Mouse (Mus musculus): ENCODE data around the gene Adgrv1. TPM values are rescaled to one million over a fixed set of nuclear protein-coding genes. Genes with fewer than 3 reads are reported as not detected.
"Not testable (repeated sequence)": the region's sequence is repeated elsewhere in the genome, so short reads cannot be mapped to it uniquely, and the experiment has no call there.

Gene Adgrv1
- polyA plus RNA-seq, 1 experiment from 2014 or later: 35.7 TPM

DNA sequence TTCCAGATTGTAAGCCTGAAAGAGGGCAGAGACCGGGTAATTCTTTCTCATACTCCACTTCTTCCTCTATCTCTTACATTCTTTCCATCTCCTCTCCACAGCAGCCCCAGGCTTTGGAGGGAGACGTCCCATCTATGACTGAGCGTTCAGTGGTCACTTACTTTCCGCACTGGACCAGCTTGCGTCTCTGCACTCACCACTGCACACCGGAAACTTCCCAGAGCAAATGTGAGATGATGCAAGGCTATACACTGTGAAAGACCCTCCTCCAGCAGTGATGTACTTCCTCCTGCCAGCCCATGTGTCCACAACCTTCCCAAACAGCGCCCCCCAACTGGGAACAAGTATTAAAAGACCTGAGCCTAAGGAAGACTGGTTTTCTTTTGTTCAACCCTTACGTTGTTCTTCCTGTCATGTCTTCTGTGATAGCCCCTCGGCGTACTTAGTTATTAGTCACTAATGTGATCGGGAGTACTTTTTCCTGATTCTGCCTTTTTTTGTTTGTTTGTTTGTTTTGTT lies 11.2 kb upstream of the Adgrv1 start:
- H3K27me3 ChIP-seq: no peaks in the 10 kb centered on the region
- H3K36me3 ChIP-seq: no peaks in the 10 kb centered on the region
- no peak overlapping the region for H3K27ac ChIP-seq
- 90% methylated on average over 11 of the region's 11 CpGs for WGBS
- H3K4me1 ChIP-seq: peaks cover 14% of the 10 kb centered on the region
- ATAC-seq (ENCODE audit: low FRiP score): no peak
- no peaks in the 10 kb centered on the region for H3K9me3 ChIP-seq (replicated peaks)
- H3K4me2 ChIP-seq (replicated peaks): no peak overlapping the region
- H3K9ac ChIP-seq: no peak overlapping the region
- no peak overlapping the region for H3K4me3 ChIP-seq

DNA sequence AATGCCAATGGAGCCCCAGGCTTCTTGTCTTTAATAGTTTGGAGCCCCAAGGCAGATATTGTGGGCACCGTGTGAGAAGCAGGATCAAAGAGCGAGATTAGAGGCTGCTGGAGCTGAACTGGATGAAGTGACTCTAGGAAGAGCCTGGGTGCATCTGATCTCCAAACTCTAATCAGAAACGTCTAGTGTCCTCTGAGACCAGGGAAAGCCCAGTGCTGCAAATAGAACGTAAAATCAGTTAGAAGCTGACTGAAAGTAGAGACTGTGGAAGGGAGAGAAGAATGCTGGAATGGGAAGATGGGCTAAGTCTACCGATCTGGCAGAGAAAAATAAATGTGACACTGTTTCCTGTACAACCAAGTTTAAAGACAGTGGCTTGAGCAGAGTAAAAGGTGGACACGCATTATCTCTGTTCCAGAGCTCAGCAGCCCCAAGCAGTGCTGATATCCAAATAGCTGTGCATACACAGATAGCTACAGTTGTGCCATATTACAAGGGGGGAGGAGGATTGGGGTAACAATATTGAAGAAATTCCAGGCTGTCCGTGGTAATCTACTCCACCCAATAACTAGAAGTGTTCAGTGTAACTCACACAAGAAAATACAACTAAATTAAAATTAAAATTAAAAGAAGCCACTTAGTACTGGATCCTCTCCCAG lies 9.7 kb upstream of the Adgrv1 start:
- 0 out of 2 replicates have a peak overlapping the region, but pooled peaks have one; percentile 17 for H3K27ac ChIP-seq
- WGBS: 67% methylated on average over 7 of the region's 7 CpGs
- ATAC-seq (ENCODE audit: low FRiP score): no peak

DNA sequence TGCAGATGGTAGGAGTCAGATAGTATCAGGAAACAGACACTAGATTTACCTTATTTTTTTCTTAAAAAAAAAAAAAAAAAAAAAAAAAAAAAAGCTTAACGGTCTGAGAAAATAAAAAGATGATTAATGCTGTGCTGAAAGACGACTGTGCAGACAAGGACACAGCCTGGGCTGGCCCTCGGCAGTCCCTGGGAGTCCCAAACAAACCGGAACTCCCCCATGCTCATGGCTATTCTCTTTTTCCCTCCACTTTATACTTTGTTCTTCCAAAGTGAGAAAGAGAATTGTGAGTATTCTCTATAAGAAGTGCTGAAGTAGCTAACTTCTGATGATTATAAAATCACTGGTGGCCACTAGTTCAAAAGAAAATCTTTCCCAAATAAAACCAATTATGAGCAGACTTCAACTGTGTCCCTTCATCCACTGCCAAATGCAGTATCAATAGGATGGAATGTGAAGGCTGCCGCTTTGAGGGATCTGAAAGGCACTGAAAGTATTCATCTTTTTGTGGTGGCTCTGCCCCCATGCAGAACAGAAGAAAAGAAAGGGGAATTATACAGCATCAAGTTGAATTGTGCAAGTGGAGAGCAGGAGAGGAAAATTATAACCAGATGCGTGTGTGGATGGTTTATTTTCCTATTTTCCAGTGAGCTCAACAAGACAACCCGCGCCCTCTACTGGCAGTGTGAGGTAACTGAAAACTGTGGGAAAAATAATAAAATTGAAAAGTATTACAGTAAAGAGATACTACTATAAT lies 8.5 kb upstream of the Adgrv1 start:
- no peaks in the 10 kb centered on the region for H3K9me3 ChIP-seq (replicated peaks)
- H3K4me3 ChIP-seq: no peak overlapping the region
- peaks cover 14% of the 10 kb centered on the region for H3K4me1 ChIP-seq
- H3K36me3 ChIP-seq: no peaks in the 10 kb centered on the region
- WGBS: 5% methylated on average over 8 of the region's 8 CpGs
- H3K9ac ChIP-seq: no peak overlapping the region
- peak overlapping the region; percentile 50 for H3K4me2 ChIP-seq (replicated peaks)
- peak overlapping the region; percentile 30; the same call in 1 of the 2 replicates for H3K27ac ChIP-seq
- no peaks in the 10 kb centered on the region for H3K27me3 ChIP-seq
- peak; percentile 43; the same call in 1 of the 2 replicates for ATAC-seq (ENCODE audit: low FRiP score)

More for the DNA sequence above, 9.7 kb upstream of the Adgrv1 start:
- H3K36me3 ChIP-seq: no peaks in the 10 kb centered on the region
- H3K4me2 ChIP-seq (replicated peaks): no peak overlapping the region
- peak overlapping the region; percentile 15; the same call in 1 of the 2 replicates for H3K9ac ChIP-seq
- peaks cover 14% of the 10 kb centered on the region for H3K4me1 ChIP-seq
- H3K9me3 ChIP-seq (replicated peaks): no peaks in the 10 kb centered on the region
- H3K27me3 ChIP-seq: no peaks in the 10 kb centered on the region
- H3K4me3 ChIP-seq: no peak overlapping the region

DNA sequence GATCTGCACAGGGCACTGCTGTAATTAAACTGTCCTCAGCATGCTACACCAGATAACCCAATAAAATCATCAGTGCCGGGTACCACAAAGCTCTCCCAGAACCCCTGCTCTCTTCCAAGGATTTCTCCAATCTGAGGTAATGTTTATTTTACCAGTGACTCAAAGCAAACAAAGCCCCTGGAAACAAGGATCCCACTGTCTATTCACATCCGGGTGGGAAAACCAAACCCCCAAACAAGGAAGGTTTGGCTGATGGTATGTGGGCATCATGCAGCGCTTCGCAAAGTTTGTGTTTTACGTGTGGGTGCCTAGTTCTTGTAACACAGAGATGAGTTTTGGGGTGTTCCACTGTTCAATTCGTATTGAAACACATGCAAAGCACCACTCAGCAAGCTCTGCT lies 7.9 kb upstream of the Adgrv1 start:
- Histone ChIP-seq H3K27ac (peak overlapping the region; percentile 30), H3K9me3 (replicated peaks) (no peaks in the 10 kb centered on the region), H3K4me2 (replicated peaks) (no peak overlapping the region), H3K4me3 (no peak overlapping the region), H3K9ac (no peak overlapping the region), H3K27me3 (no peaks in the 10 kb centered on the region), H3K36me3 (no peaks in the 10 kb centered on the region), H3K4me1 (peaks cover 14% of the 10 kb centered on the region)
- ATAC-seq (ENCODE audit: low FRiP score): no peak
- WGBS: 20% methylated on average over 6 of the region's 6 CpGs

DNA sequence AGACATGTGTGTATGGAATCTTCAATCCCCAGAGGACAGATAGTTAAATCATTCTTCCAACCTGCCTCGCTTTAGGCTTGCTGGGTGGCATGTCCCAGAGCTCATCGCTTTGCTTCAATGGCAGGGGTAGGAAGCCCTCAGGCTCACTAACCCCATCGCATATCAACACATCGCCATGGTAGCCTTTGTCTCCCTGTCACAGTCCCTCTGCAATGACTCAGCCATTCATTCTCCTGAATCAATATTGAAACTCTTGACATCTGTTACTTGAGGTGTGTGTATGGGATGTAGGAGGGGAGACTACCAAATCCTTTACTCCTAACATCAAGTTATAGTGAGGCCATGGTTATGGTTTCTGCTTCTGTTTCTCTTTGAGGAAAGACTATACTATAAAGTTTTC lies 6.7 kb upstream of the Adgrv1 start:
- Histone ChIP-seq H3K27me3 (no peaks in the 10 kb centered on the region), H3K36me3 (no peaks in the 10 kb centered on the region), H3K4me3 (no peak overlapping the region), H3K4me2 (replicated peaks) (no peak overlapping the region), H3K9ac (no peak overlapping the region), H3K9me3 (replicated peaks) (no peaks in the 10 kb centered on the region), H3K4me1 (peaks cover 17% of the 10 kb centered on the region), H3K27ac (no peak overlapping the region)
- ATAC-seq (ENCODE audit: low FRiP score): peak; percentile 79
- WGBS: 19% methylated on average over 4 of the region's 4 CpGs

DNA sequence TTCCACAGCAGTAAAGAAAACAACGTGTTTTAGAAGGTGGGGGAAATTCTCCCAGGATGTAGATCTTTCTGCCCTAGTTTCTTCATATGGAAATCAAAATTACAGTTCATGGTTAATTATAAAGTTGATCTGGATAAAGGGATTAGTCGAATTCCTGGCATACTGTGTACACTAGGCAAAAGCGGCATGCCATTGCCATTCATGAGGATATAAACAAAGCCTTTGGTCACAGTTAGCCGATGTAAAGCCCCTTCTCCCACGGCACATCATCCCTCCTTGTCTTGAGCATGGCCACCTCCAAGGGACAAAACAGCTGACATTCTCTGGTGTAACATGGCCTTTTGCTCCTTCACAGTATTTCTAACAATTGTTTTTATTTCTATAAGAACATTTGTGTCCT lies 2.4 kb downstream of the Adgrv1 start:
- Histone ChIP-seq H3K4me1 (peaks cover 31% of the 10 kb centered on the region), H3K27me3 (no peaks in the 10 kb centered on the region), H3K9me3 (replicated peaks) (no peaks in the 10 kb centered on the region), H3K4me2 (replicated peaks) (peak overlapping the region; percentile 42), H3K36me3 (no peaks in the 10 kb centered on the region), H3K9ac (no peak overlapping the region), H3K27ac (peak overlapping the region; percentile 52; the same call in 1 of the 2 replicates), H3K4me3 (peak overlapping the region; percentile 1; the same call in 1 of the 2 replicates)
- 32% methylated on average over 5 of the region's 5 CpGs for WGBS
- ATAC-seq (ENCODE audit: low FRiP score): no peak

DNA sequence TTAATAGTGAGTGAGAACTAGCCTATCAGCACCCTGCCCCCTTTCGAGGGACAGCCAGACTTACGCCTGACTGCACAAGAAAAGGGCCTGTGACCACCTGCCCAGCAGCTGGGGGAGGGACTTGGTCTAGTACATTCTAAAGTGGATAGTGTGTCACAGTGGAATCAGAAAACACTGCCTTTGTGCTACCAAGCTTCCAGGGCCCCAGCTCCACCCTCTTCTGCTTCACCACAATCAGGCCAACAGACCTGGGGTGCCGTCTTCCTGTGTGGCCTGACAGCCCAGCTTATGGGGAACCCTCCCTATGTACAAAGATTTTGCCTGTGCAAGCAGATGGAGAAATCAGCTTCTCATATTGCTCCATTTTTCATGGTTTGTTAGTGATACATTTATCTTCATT lies 3.6 kb downstream of the Adgrv1 start:
- no peaks in the 10 kb centered on the region for H3K27me3 ChIP-seq
- ATAC-seq (ENCODE audit: low FRiP score): peak; percentile 62
- H3K4me2 ChIP-seq (replicated peaks): peak overlapping the region; percentile 42
- 33% methylated on average over 3 of the region's 3 CpGs for WGBS
- H3K4me3 ChIP-seq: no peak overlapping the region
- no peak overlapping the region for H3K9ac ChIP-seq
- peaks cover 28% of the 10 kb centered on the region for H3K4me1 ChIP-seq
- peak overlapping the region; percentile 23; the same call in 1 of the 2 replicates for H3K27ac ChIP-seq
- no peaks in the 10 kb centered on the region for H3K36me3 ChIP-seq
- no peaks in the 10 kb centered on the region for H3K9me3 ChIP-seq (replicated peaks)

DNA sequence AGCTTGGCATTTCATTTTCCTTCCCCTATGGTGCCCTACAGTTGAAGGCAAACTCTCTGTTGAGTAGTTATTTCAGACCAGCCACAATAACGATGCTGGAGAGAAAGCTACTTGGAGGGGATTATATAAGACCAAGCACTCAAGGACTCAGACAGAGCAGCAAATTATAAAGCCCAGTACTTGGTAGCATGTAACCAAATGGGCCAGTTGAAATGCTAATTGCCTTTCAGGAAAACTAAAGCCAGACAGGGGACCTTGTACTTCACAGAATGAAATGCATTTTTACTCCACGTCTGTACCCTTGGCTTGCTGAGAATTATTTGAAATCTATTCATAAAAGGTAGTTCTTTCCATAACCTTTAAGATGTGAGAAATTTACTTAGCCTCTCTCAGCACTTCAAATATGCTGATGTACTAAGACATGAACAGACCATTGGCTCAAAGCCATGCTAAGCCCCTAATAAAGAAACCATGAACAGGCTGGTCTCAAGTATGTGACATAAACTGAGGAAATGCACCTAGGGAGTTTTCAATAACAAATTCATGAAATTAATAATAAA lies 4.2 kb downstream of the Adgrv1 start:
- peaks cover 28% of the 10 kb centered on the region for H3K4me1 ChIP-seq
- H3K4me2 ChIP-seq (replicated peaks): peak overlapping the region; percentile 13; the same call in 1 of the 2 replicates
- H3K27ac ChIP-seq: peak overlapping the region; percentile 40

DNA sequence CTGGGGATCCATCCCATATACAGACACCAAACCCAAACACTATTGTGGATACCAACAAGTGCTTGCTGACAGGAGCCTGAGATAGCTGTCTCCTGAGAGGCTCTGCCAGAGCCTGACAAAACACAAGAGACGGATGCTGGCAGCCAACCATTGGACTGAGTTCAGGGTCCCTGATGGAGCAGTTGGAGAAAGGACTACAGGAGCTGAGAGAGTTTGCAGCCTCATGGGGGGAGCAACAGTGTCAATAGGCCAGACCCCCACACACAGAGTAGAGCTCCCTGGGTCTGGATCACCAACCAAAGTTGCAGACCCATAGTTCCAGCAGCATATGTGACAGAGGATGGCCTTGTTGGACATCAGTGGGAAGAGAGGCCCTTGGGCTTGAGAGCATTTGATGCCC lies 5.1 kb downstream of the Adgrv1 start:
- H3K9ac ChIP-seq; H3K4me2 ChIP-seq (replicated peaks); H3K27me3 ChIP-seq; H3K27ac ChIP-seq; H3K9me3 ChIP-seq (replicated peaks); ATAC-seq (ENCODE audit: low FRiP score); H3K4me3 ChIP-seq; H3K36me3 ChIP-seq: not testable (repeated sequence)
- peaks cover 23% of the 10 kb centered on the region for H3K4me1 ChIP-seq
- 63% methylated on average over 1 of the region's 1 CpGs for WGBS

More for the DNA sequence above, 4.2 kb downstream of the Adgrv1 start:
- H3K9ac ChIP-seq: no peak overlapping the region
- no peak overlapping the region for H3K4me3 ChIP-seq
- no peaks in the 10 kb centered on the region for H3K27me3 ChIP-seq
- 25% methylated on average over 2 of the region's 2 CpGs for WGBS
- no peaks in the 10 kb centered on the region for H3K9me3 ChIP-seq (replicated peaks)
- no peak for ATAC-seq (ENCODE audit: low FRiP score)
- H3K36me3 ChIP-seq: no peaks in the 10 kb centered on the region

DNA sequence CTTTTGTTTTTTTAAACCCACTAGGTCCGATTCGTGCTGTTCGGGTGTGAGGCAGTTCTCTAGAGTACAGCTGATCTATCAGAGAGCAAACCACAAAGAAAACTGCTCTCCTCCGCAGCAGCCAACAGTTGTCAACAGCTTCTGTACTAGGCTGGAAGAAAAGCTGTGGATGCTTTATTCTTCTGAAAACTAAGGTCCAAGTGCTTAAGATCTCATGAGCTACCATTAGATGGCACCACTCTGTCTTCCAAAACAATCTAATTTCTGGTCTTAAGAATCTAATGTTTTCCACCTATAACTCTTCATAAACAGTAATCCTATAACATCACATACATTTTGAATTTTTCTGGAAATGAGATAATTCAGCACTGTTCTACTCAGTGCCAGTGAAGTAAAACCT lies 22.6 kb downstream of the Adgrv1 start:
- H3K27me3 ChIP-seq: no peaks in the 10 kb centered on the region
- H3K4me2 ChIP-seq (replicated peaks): no peak overlapping the region
- ATAC-seq (ENCODE audit: low FRiP score): no peak
- H3K4me3 ChIP-seq: no peak overlapping the region
- H3K36me3 ChIP-seq: peaks cover 16% of the 10 kb centered on the region
- no peaks in the 10 kb centered on the region for H3K4me1 ChIP-seq
- H3K9me3 ChIP-seq (replicated peaks): peaks cover 14% of the 10 kb centered on the region; the same call in 1 of the 2 replicates
- H3K9ac ChIP-seq: no peak overlapping the region
- H3K27ac ChIP-seq: no peak overlapping the region
- WGBS: 88% methylated on average over 4 of the region's 4 CpGs

DNA sequence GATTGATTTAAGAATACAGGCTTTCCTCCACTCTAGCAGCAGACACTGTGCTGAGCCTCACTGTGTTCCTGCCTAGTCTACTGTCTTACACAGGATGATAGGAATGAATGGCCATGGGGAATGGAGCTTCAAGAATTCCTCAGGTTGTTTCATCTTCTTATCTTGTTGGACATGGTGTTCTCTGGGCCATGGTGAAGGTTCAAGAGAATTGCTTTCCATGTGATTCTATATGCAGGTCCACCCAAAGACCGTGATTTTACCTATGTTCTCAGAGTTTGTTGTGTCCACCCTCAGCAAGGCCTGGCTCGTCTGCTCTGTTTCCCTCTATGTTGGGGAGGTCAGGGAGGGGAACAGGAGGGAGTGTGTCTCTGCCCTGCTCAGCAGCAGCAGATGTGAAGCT lies 26.0 kb downstream of the Adgrv1 start:
- ATAC-seq (ENCODE audit: low FRiP score): no peak
- H3K27me3 ChIP-seq: no peaks in the 10 kb centered on the region
- 90% methylated on average over 2 of the region's 2 CpGs for WGBS
- H3K36me3 ChIP-seq: peaks cover 16% of the 10 kb centered on the region
- H3K4me1 ChIP-seq: no peaks in the 10 kb centered on the region
- no peak overlapping the region for H3K4me3 ChIP-seq
- no peak overlapping the region for H3K4me2 ChIP-seq (replicated peaks)
- H3K9ac ChIP-seq: no peak overlapping the region
- peaks cover 21% of the 10 kb centered on the region for H3K9me3 ChIP-seq (replicated peaks)
- no peak overlapping the region for H3K27ac ChIP-seq

DNA sequence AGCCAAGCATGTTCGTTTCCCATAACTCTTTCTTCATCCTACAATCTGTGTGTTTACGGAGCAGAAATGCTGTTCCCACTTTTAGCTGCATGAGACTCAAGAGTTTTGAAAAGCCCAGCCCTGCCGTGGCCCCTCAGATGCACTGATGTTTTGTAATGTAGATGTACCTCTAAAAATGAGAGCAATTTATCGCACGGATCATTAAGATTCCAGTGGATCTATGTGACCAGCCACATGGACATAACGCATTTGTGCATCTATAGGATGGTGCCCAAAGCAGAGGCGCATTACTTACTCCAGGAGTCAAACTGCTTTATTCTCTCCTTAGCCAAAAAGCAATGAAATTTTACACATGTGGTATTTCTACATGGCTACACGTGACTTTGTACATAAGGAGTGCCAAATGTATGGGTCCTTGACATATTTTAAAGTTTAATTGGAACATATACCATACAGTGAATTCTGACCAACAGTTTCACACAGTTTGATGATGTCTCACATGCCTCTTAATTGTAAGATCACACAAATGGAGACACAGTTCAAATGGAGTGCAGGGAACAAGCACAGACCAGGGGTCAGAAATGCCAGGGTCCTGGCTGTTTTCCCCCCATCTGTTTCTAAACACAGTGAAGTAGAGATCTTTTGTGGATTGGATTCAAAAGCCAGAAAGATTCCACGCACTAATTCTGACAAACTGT lies 35.9 kb downstream of the Adgrv1 start:
- Histone ChIP-seq H3K4me1 (peaks cover 18% of the 10 kb centered on the region), H3K9me3 (replicated peaks) (no peaks in the 10 kb centered on the region), H3K9ac (no peak overlapping the region), H3K4me2 (replicated peaks) (no peak overlapping the region), H3K27ac (no peak overlapping the region), H3K27me3 (no peaks in the 10 kb centered on the region), H3K4me3 (no peak overlapping the region), H3K36me3 (peaks cover 8% of the 10 kb centered on the region; the same call in 1 of the 2 replicates)
- WGBS: 43% methylated on average over 9 of the region's 9 CpGs
- ATAC-seq (ENCODE audit: low FRiP score): peak; percentile 55

Data from hindbrain, embryonic 12.5 days (tissue).